Mouse (Mus musculus) Patski (cell line): Measurements from ENCODE around the gene Top2a. TPM values are rescaled to one million over a fixed set of nuclear protein-coding genes. Genes with fewer than 3 reads are reported as not detected.
A peak's percentile ranks its signal among the peaks of the same experiment; 100 is the strongest.

ENCODE experiments used
- ATAC-seq: fragments of 100-300 bp; one replicate; pipeline ENCODE4 v1.8.0; 2021
- CTCF ChIA-PET: fragments of 350-600 bp; sonication (Branson Sonifier 250); formaldehyde crosslinking; loops from one replicate; lab custom pipeline; 2022; ENCODE audit warnings: inconsistent platforms; lab: Charles Lee
- POLR2A ChIA-PET: fragments of 350-600 bp; sonication (Branson Sonifier 250); formaldehyde crosslinking; loops from one replicate; lab custom pipeline; 2022; ENCODE audit warnings: antibody characterized with exemption, inconsistent platforms; lab: Charles Lee
- DNase-seq: peaks from one replicate; pipeline ENCODE4 v3.0.0-alpha.2; 2011; ENCODE audit warnings: low read depth, low spot score
- H3K27me3 ChIP-seq: fragments of 371-371 bp; one replicate; pipeline ENCODE4 v1.5.1; 2021
- CTCF ChIP-seq: fragments of 100-300 bp; IDR thresholded peaks from one replicate; pipeline ENCODE4 v1.5.1; 2021
- in situ Hi-C: fragments of 300-500 bp; cut with MboI; formaldehyde crosslinking; loops from 3 replicates; pipeline ENCODE4 v1.11.1; 2018; ENCODE audit warnings: low pct_unique_long_range_greater_than_20kb, mixed read lengths
- polyA plus RNA-seq: library from polyadenylated mRNA; unstranded; gene quantifications from one replicate; pipeline ENCODE4 v1.2.3, GENCODE M21; 2021

The Top2a gene
- polyA plus RNA-seq, 1 experiment from 2014 or later = 139 TPM

DNA sequence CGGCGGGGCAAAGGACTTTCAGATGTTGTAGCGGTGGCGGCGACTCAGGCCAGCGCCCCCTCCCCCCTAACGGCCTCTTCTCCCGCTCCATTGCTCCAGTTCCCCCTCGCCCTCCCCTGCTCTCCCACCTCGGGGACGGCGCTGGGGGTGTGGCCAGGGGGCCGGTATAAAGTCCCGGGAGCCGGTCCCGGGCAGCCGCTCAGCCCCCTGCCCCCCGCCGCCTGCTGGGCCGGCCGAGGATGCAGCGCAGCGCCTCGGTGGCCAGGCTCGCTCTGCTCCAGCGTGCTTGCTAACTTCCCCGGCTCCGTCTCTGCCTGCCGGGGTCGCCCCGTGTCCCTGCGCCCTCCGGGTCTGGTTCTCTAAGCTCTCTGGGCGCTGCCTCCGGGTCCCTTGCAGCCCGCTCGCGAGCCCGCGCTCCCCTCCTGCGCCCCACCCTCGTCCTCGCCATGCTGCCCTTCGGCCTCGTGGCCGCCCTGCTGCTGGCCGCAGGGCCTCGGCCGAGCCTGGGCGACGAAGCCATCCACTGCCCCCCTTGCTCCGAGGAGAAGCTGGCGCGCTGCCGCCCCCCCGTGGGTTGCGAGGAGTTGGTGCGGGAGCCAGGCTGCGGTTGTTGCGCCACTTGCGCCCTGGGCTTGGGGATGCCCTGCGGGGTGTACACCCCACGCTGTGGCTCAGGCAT, 17.2 kb upstream of the Top2a start, which contains the start of gene Igfbp4:
TSS of gene Igfbp4 (plus strand) at position 194 of the 679 bp plus-strand sequence.
- in situ Hi-C loops = no loop called here
- POLR2A ChIA-PET = no interaction called here
- DNase-seq = no peak
- TF ChIP-seq CTCF = peak; percentile 32
- peak; percentile 21 for ATAC-seq
- CTCF ChIA-PET = interaction anchor here (0.8 to 1.2 kb wide), 2 partner anchors 104 to 108 kb away, joined by 3 read pairs; no protein-coding TSS in a partner anchor
- H3K27me3 ChIP-seq = no peaks in the 10 kb centered on the region

DNA sequence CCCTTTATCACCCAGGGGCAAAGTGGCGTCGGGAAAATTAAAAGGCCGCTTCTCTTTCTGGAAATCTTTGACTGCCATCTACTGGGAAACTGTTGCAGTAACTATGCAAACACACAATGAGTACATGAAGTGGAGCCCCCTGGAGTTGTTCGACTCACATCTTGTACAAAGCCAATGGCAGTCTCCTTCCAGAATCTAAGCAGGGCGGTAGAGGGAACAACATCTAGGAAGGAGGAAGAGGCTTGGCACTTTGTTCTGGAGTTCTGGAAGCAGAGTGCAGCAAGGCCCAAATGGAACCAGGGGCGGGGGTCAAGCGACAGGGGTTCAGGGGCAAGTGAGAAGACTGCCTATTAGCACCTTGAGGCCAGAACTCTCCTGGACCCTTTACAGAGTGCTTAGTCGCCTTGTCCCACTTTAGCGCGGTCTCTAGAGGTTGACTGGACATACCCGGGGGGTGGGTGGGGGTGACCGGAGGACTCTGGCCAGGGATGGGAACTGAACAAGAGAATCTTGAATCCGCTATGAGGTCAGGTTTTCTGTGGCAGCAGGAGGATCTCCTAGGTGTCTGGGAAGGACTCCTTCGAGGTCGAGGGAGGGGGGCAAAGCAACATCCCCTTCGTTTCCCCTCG, 16.5 kb upstream of the Top2a start:
- ChIA-PET CTCF (interaction anchor here (1.2 kb wide), 1 partner anchor 104 kb away, joined by 3 read pairs; no protein-coding TSS in a partner anchor), POLR2A (no interaction called here)
- TF ChIP-seq CTCF = peak; percentile 53
- no peak for DNase-seq
- in situ Hi-C loops = no loop called here
- H3K27me3 ChIP-seq = no peaks in the 10 kb centered on the region
- no peak for ATAC-seq

DNA sequence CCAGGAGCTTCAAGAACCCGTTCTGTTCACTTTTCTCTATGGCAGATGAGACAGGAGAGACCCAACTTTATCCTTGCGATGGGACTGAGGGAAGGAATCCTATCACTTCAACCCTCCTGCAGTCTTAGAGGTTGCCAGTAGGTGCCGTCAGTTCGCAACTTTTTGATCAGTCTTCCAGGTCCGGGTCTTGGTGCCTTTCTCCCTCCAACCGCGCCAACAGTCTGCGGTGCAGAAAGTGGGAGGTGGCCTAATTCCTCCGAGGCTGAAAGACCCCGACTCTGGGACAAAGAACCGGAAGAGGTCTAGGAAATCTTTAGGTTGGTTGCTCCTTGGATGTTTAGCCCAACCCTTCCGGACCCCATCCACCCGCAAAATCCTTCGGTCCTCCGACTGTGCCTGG, 15.8 kb upstream of the Top2a start:
- ChIA-PET CTCF (interaction anchor here (0.7 to 1.9 kb wide), 5 partner anchors 26 to 112 kb away, joined by 3 to 5 read pairs (median 3); no protein-coding TSS in a partner anchor), POLR2A (no interaction called here)
- in situ Hi-C loops = loop anchor here (5.0 kb wide), 1 partner anchor 108 kb away; no protein-coding TSS in a partner anchor

DNA sequence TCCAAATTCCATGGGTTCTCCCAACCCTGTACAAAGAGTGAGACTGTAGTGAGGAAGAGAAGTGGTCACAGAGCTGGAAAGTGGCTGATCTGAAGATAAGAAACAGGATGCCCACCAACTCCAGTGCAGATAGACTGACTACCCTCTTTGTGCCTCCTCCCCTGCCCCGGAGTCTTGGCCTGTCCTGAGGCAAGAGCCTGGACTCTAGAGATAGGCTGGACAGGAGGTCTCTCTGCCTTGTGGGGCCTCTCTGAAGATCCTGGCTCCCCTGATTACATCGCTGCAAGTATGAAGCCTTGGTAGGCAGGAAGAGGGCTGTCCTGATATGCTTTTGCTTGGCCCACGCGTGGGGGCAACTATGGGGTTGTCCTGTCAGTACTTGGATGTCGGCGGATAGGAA, 12.3 kb upstream of the Top2a start:
- ChIA-PET CTCF (no interaction called here), POLR2A (no interaction called here)
- TF ChIP-seq CTCF = no peak
- DNase-seq (no peak), ATAC-seq (no peak)
- no peaks in the 10 kb centered on the region for H3K27me3 ChIP-seq
- in situ Hi-C loops = loop anchor here (5.0 kb wide), 1 partner anchor 111 kb away; no protein-coding TSS in a partner anchor

More for the DNA sequence above, 15.8 kb upstream of the Top2a start:
- no peaks in the 10 kb centered on the region for H3K27me3 ChIP-seq
- ATAC-seq (no peak), DNase-seq (no peak)
- peak; percentile 86 for TF ChIP-seq CTCF

DNA sequence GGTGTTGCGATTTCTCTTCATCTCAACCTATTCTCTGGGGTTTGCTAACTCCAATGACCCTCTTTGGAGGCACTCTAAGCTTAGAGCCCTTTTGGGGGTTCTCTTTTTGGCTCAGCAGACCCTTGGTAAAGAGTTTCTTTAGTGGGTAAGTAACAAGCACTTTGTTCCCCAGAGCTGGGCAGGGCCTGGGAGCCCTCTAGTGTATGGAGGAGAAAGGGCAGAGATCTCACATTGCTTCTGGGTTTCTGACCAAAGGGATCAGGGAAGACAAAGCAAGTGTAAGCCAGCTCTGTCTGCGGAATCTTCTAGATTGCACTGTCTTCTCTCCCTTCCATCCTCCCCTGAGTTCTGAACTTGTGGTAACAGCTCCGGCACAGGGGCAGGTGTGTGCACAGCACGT, 11.4 kb upstream of the Top2a start:
- no peak for ATAC-seq
- DNase-seq = no peak
- CTCF ChIA-PET = interaction anchor here (0.8 kb wide), 2 partner anchors 14 to 104 kb away, joined by 3 read pairs; no protein-coding TSS in a partner anchor
- POLR2A ChIA-PET = no interaction called here
- in situ Hi-C loops = loop anchor here (5.0 kb wide), 1 partner anchor 112 kb away; no protein-coding TSS in a partner anchor
- H3K27me3 ChIP-seq = no peaks in the 10 kb centered on the region
- peak; percentile 60 for TF ChIP-seq CTCF

DNA sequence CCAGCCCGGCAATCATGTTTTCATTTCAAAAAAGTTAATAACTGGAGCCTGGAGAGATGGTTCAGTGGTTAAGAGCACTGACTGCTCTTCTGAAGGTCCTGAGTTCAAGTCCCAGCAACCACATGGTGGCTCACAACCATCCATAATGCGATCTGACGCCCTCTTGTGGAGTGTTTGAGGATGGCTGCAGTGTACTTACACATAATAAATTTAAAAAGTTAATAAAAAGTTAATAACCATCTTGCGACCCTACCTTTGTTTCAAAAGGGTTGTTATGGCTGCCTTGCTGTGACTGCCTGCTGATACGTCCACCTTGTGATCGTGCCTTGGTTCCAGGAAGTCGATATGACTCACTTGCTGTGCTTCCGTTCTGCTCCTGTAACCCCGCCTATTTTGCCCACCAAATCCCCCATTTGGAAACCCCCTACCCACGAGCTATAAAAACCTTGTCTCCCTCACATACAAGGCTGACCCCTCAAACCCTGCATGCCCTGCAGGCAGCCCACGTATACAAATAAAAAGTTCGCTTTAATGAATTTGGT, 3.0 kb upstream of the Top2a start:
- ChIA-PET POLR2A (no interaction called here), CTCF (no interaction called here)
- no peak for ATAC-seq
- no peak for DNase-seq
- TF ChIP-seq CTCF = no peak
- in situ Hi-C loops = no loop called here
- no peaks in the 10 kb centered on the region for H3K27me3 ChIP-seq

DNA sequence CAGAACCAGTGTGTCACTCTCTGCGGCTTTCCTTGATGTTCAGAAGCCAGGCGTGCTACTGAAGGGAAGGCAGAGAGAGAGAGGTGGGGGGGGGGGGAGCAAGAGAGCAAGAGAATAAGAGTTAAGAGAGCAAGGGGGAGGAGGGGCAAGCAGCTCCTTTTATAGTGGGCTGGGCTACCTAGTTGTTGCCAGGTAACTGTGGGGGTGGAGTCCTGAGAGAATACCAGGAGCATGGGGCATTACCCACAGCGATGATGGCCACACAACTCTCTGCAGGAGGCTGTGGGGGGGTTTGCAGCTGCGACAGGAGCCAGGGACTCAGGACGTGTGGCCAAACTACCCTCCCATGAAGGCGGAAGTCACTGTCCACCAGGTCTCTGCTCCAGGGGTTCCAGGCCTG, 1.9 kb upstream of the Top2a start:
- no peak for TF ChIP-seq CTCF
- no peak for DNase-seq
- in situ Hi-C loops = no loop called here
- ChIA-PET CTCF (no interaction called here), POLR2A (no interaction called here)
- no peak for ATAC-seq
- H3K27me3 ChIP-seq = no peaks in the 10 kb centered on the region

DNA sequence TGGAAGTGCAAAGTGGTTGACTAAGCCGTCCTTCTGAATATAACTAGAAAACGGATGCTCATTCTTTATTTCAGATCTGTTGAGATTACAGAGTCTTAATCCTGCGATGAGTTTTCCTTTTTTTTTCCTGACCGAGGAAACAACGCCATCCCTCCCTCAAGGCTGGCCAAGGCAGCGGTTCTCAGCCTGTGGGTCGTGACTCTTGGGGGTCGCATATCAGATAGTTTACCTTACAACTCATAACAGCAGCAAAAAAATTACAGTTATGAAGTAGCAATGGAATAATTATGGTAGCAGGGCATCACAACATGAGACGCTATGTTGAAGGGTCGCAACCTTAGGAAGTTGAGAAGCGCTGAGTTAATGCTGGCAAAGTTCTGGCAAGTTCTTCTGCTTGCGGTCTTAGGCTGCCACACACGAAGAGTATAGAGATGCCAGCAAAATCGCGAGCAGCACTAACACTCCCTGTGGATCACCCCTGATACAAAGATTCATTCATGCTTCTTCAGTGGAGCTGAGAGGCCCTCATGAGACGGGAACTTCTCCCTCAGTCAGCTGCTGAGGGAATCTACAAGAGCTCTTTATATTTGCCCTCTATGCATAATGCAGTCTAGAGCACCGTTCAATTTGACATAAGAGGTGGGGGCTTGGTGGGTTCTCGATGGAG, 612 bp upstream of the Top2a start:
- no peak for TF ChIP-seq CTCF
- in situ Hi-C loops = no loop called here
- DNase-seq (no peak), ATAC-seq (no peak)
- CTCF ChIA-PET = no interaction called here
- POLR2A ChIA-PET = interaction anchor here (1.0 kb wide), 1 partner anchor 36 kb away, joined by 4 read pairs; no protein-coding TSS in a partner anchor
- H3K27me3 ChIP-seq = no peaks in the 10 kb centered on the region

DNA sequence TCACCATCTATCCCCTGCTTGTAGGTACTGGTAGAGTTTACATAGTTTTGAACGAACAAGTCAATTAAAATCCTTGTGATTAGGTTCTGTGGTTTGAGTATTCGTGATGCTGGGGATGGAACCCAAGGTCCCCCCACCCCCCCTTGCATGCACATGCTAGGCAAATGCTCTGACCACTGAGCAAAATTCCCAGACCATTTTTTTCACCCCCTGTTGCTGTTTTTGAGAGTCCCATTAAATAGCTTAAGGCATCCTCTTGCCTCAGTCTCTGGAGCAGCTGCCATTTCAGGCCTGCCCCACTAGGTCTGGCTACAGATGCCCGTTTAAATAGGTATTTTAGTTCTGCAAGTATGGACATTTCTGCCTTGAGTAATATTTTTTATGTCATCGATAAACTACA, 895 bp downstream of the Top2a start:
- in situ Hi-C loops = no loop called here
- CTCF ChIA-PET = no interaction called here

DNA sequence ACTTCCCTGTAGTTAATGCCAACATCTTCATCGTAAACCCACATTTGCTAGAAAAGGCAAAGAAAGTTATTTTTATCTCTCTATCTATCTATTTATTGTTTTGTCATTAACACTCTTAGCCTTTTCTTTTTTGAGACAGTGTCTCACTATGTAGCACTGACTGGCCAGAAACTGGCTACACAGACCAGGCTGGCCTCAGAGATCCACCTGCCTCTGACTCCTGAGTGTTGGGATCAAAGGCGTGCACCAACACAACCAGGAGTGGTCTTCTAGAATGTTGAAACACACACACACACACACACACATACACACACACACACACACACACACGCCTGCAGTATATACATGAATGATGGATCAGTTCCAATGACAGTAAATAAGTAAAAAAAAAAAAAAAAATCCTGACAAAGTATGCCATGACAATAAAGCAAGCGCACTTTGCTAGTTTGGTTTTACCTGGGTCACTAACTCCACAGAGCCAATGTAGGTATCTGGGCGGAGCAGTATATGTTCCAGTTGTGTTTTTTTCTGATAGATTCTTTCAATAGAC, 1.5 kb downstream of the Top2a start:
- POLR2A ChIA-PET = no interaction called here

More for the DNA sequence above, 895 bp downstream of the Top2a start:
- POLR2A ChIA-PET = no interaction called here
- no peak for TF ChIP-seq CTCF
- H3K27me3 ChIP-seq = no peaks in the 10 kb centered on the region
- DNase-seq (no peak), ATAC-seq (no peak)

More for the DNA sequence above, 1.5 kb downstream of the Top2a start:
- TF ChIP-seq CTCF = no peak
- in situ Hi-C loops = no loop called here
- no peaks in the 10 kb centered on the region for H3K27me3 ChIP-seq
- DNase-seq = no peak
- CTCF ChIA-PET = interaction anchor here (0.9 to 1.6 kb wide), 2 partner anchors 10 to 57 kb away, joined by 3 to 7 read pairs; no protein-coding TSS in a partner anchor
- ATAC-seq = no peak
